34 mouse cellular contexts compared by ENCODE assay signal in genomic region chr3:89554587-89554986, GRCm38 (mm10). TPM values are rescaled to one million over a fixed set of nuclear protein-coding genes. Genes with fewer than 3 reads are reported as not detected.
"Had no signal": no experiment of that assay in that cellular context is flagged by ENCODE, and none has a peak within 500 bp of the region (broad histone marks: within the 10 kb centered on the region; RNA-seq: fewer than 3 reads in every experiment).

No protein-coding gene starts in this region.

- H3K27me3 ChIP-seq: limb, embryonic 12.5 days; limb, embryonic 13.5 days; limb, embryonic 15.5 days; liver, embryonic 15.5 days; lung, embryonic 15.5 days; midbrain, embryonic 12.5 days; midbrain, embryonic 13.5 days; midbrain, embryonic 15.5 days; neural tube, embryonic 12.5 days had no signal

- H3K4me2 ChIP-seq: limb, embryonic 12.5 days; limb, embryonic 13.5 days; limb, embryonic 15.5 days; liver, embryonic 11.5 days; liver, embryonic 13.5 days; liver, embryonic 15.5 days; lung, embryonic 14.5 days; lung, embryonic 15.5 days; midbrain, embryonic 11.5 days; midbrain, embryonic 12.5 days; midbrain, embryonic 13.5 days; midbrain, embryonic 15.5 days; neural tube, embryonic 12.5 days had no signal

- H3K4me1 ChIP-seq: lung, embryonic 15.5 days had no signal

- H3K4me3 ChIP-seq: limb, embryonic 10.5 days; limb, embryonic 12.5 days; limb, embryonic 13.5 days; limb, embryonic 15.5 days; liver, embryonic 13.5 days; liver, embryonic 15.5 days; lung, embryonic 15.5 days; megakaryocyte, embryonic 14.5 days; midbrain, embryonic 10.5 days; midbrain, embryonic 12.5 days; midbrain, embryonic 13.5 days; midbrain, embryonic 15.5 days; myocyte; neural tube, embryonic 12.5 days had no signal

- H3K9me3 ChIP-seq: limb, embryonic 10.5 days; limb, embryonic 12.5 days; limb, embryonic 13.5 days; limb, embryonic 15.5 days; liver, embryonic 13.5 days; liver, embryonic 15.5 days; lung, embryonic 15.5 days; midbrain, embryonic 10.5 days; midbrain, embryonic 12.5 days; midbrain, embryonic 13.5 days; midbrain, embryonic 15.5 days; neural tube, embryonic 12.5 days had no signal

- H3K9ac ChIP-seq: limb, embryonic 12.5 days; limb, embryonic 13.5 days; limb, embryonic 15.5 days; liver, embryonic 13.5 days; liver, embryonic 14.5 days; liver, embryonic 15.5 days; liver, postnatal 0 days; lung, embryonic 14.5 days; lung, embryonic 15.5 days; midbrain, embryonic 12.5 days; midbrain, embryonic 13.5 days; midbrain, embryonic 15.5 days; neural tube, embryonic 12.5 days had no signal

- ATAC-seq: liver, postnatal 0 days; lung, postnatal 0 days; midbrain, embryonic 13.5 days; midbrain, embryonic 15.5 days; midbrain, embryonic 16.5 days had no signal

- H3K27ac ChIP-seq: limb, embryonic 10.5 days; limb, embryonic 12.5 days; limb, embryonic 13.5 days; limb, embryonic 15.5 days; liver, embryonic 13.5 days; liver, embryonic 14.5 days; liver, embryonic 15.5 days; lung, embryonic 15.5 days; macrophage; midbrain, embryonic 10.5 days; midbrain, embryonic 12.5 days; midbrain, embryonic 13.5 days; midbrain, embryonic 15.5 days; neural tube, embryonic 12.5 days had no signal

- H3K36me3 ChIP-seq: limb, embryonic 10.5 days; limb, embryonic 12.5 days; limb, embryonic 13.5 days; limb, embryonic 15.5 days; liver, embryonic 13.5 days; liver, embryonic 15.5 days; lung, embryonic 15.5 days; midbrain, embryonic 10.5 days; midbrain, embryonic 12.5 days; midbrain, embryonic 13.5 days; midbrain, embryonic 15.5 days; neural tube, embryonic 12.5 days had no signal

- DNase-seq: left cerebral cortex, postnatal 4 days; liver, postnatal 0 days; lung, adult 18-20 months; lung, adult 2 months; lung, embryonic 14.5 days; lung, postnatal 10 days; lung, postnatal 14 days; lung, postnatal 36 days; lung, postnatal 4 days; midbrain, embryonic 14.5 days had no signal

RNA-seq across cellular contexts. Expression of gene Kcnn3, which starts 34.6 kb away (rescaled TPM):
- total RNA-seq: megakaryocyte progenitor cell, adult 5-6 weeks; megakaryocyte, adult 5-6 weeks; megakaryocyte-erythroid progenitor cell, adult 5-6 weeks; monocyte, adult 5-6 weeks had no signal
